Mouse (Mus musculus) adrenal gland, postnatal 4 days (tissue): ENCODE measurements around the gene 2310061I04Rik. TPM values are rescaled to one million over a fixed set of nuclear protein-coding genes. Genes with fewer than 3 reads are reported as not detected.

Source experiments
- microRNA-seq: library from miRNA; unstranded; fragments of <30 nt; microRNA quantifications from one replicate; pipeline ENCODE4 v1.2.0, GENCODE M21; 2021
- total RNA-seq, 2 experiments: library from RNA; stranded (reverse); gene quantifications; 2 replicates each; pipeline ENCODE4 v1.2.3; 2021

Gene 2310061I04Rik
- total RNA-seq, 2 experiments from 2014 or later, result 34.4 to 34.5 TPM

Small RNAs within 50 kb of the gene (microRNA-seq; reads per million reads assigned to microRNA genes)
- not detected for gene Gm28033
- gene Mir1894, result not detected

Other genes with a start within 250 kb of the 2310061I04Rik start
- 10 to 100 TPM; 57.7 to 61.0 TPM for gene Vars2, start 229.8 kb downstream of the 2310061I04Rik start, total RNA-seq
- gene Gtf2h4, start 223.7 kb downstream of the 2310061I04Rik start, total RNA-seq, result 10 to 100 TPM; 30.1 to 31.4 TPM
- 10 to 100 TPM; 55.9 to 65.9 TPM for gene Ddr1, start 192.8 kb downstream of the 2310061I04Rik start, total RNA-seq
- gene Ier3, start 75.7 kb downstream of the 2310061I04Rik start, total RNA-seq, result 10 to 100 TPM; 11.3 to 14.9 TPM
- 10 to 100 TPM; 70.9 to 72.5 TPM for gene Flot1, start 74.2 kb downstream of the 2310061I04Rik start, total RNA-seq
- gene Tubb5, start 59.1 kb downstream of the 2310061I04Rik start, total RNA-seq, result 100 to 1,000 TPM; 553 to 648 TPM
- gene Mdc1, start 55.9 kb downstream of the 2310061I04Rik start, total RNA-seq, result 10 to 100 TPM; 28.2 to 35.6 TPM
- 10 to 100 TPM; 25.8 to 27.1 TPM for gene Nrm, start 36.1 kb downstream of the 2310061I04Rik start, total RNA-seq
- gene Ppp1r18, start 31.8 kb downstream of the 2310061I04Rik start, total RNA-seq, result 10 to 100 TPM; 40.7 to 46.6 TPM
- gene Dhx16, start 17.6 kb downstream of the 2310061I04Rik start, total RNA-seq, result 10 to 100 TPM; 44.4 to 52.3 TPM
- 10 to 100 TPM; 46.3 to 50.3 TPM for gene Atat1, start 12.6 kb upstream of the 2310061I04Rik start, total RNA-seq
- 10 to 100 TPM; 77.3 to 83.2 TPM for gene Mrps18b, start 19.0 kb upstream of the 2310061I04Rik start, total RNA-seq
- gene Ppp1r10, start 19.0 kb upstream of the 2310061I04Rik start, total RNA-seq, result 10 to 100 TPM; 89.8 to 96.6 TPM
- gene Abcf1, start 72.3 kb upstream of the 2310061I04Rik start, total RNA-seq, result 100 to 1,000 TPM in 1 of 2 experiments, 10 to 100 TPM in 1; 96.2 to 107 TPM
- gene Gnl1, start 82.4 kb upstream of the 2310061I04Rik start, total RNA-seq, result 10 to 100 TPM; 61.1 to 64.2 TPM
- gene Prr3, start 82.8 kb upstream of the 2310061I04Rik start, total RNA-seq, result 10 to 100 TPM; 40.9 to 44.2 TPM
- 1 to 10 TPM; 2.5 to 3.3 TPM for gene H2-T24, start 123.1 kb upstream of the 2310061I04Rik start, total RNA-seq
- gene H2-T23, start 135.4 kb upstream of the 2310061I04Rik start, total RNA-seq, result 10 to 100 TPM; 33.9 to 55.1 TPM
- 10 to 100 TPM; 22.1 to 22.9 TPM for gene H2-T22, start 145.3 kb upstream of the 2310061I04Rik start, total RNA-seq
- under 1 TPM in 1 of 2 experiments, not detected in 1; 0.17 TPM for gene Gm6034, start 145.5 kb upstream of the 2310061I04Rik start, total RNA-seq
- gene Gm11127, start 160.9 kb upstream of the 2310061I04Rik start, total RNA-seq, result 1 to 10 TPM; 1.4 to 1.7 TPM
- gene Gm19684, start 224.2 kb upstream of the 2310061I04Rik start, total RNA-seq, result under 1 TPM; 0.20 to 0.25 TPM
- gene Gm7030, start 232.0 kb upstream of the 2310061I04Rik start, total RNA-seq, result not detected